Mouse (Mus musculus): ENCODE measurements around the gene Rtbdn. TPM values are rescaled to one million over a fixed set of nuclear protein-coding genes. Genes with fewer than 3 reads are reported as not detected.

Rtbdn gene
- total RNA-seq, 1 experiment: 0.13 TPM

- H3K4me1 ChIP-seq (ENCODE audit: control insufficient read depth in 2 of 2, insufficient read depth in 2 of 2, low read length in 2 of 2, poor library complexity in 1 of 2): peaks cover 2 to 19% of the 10 kb centered on the region in 2 experiments; a peak in 3 of 4 replicates
- in situ Hi-C loops (cut with MboI; ENCODE audit: low sequenced_read_pairs in 2 of 2, unreplicated experiment in 2 of 2): loop anchor here in 1 of 2 experiments (25.0 kb wide), 1 partner anchor 444 kb away; no protein-coding TSS in a partner anchor
- peaks cover 12% of the 10 kb centered on the region for H3K36me3 ChIP-seq (ENCODE audit: control insufficient read depth, insufficient read depth, low read length, poor library complexity, severe bottlenecking)
- H3K27ac ChIP-seq (ENCODE audit: insufficient read depth, low read depth, low read length, poor library complexity, severe bottlenecking): no peak overlapping the region
- H3K9me3 ChIP-seq (ENCODE audit: control insufficient read depth, insufficient read depth, low read depth, low read length): no peaks in the 10 kb centered on the region
- TF ChIP-seq HCFC1 (IDR thresholded peaks at IDR 0.05; ENCODE audit: borderline replicate concordance, insufficient read depth, low read length) (no peak), CHD2 (IDR thresholded peaks at IDR 0.05; ENCODE audit: low read depth, low read length) (no peak), MAFK (IDR thresholded peaks at IDR 0.05; ENCODE audit: insufficient read depth, low read depth, low read length) (no peak), ZC3H11A (IDR thresholded peaks at IDR 0.05; ENCODE audit: borderline replicate concordance, low read depth, low read length) (no peak), ZNF384 (IDR thresholded peaks at IDR 0.05; ENCODE audit: low read depth, low read length) (no peak)
- peak overlapping the region; percentile 6; the same call in 1 of the 2 replicates for H3K9ac ChIP-seq (ENCODE audit: insufficient read depth, low read depth, low read length, poor library complexity, severe bottlenecking)
- peak overlapping the region; percentile 77 to 96 for H3K4me3 ChIP-seq (ENCODE audit: insufficient read depth in 1 of 2, low read depth in 1 of 2, low read length in 2 of 2, poor library complexity in 1 of 2, severe bottlenecking in 1 of 2)
- DNase-seq (ENCODE audit: low read depth, low spot score): no peak
Observed at GRCm38 (mm10) chr8:84968650-84969049, 21.9 kb downstream of the Rtbdn start.

DNA sequence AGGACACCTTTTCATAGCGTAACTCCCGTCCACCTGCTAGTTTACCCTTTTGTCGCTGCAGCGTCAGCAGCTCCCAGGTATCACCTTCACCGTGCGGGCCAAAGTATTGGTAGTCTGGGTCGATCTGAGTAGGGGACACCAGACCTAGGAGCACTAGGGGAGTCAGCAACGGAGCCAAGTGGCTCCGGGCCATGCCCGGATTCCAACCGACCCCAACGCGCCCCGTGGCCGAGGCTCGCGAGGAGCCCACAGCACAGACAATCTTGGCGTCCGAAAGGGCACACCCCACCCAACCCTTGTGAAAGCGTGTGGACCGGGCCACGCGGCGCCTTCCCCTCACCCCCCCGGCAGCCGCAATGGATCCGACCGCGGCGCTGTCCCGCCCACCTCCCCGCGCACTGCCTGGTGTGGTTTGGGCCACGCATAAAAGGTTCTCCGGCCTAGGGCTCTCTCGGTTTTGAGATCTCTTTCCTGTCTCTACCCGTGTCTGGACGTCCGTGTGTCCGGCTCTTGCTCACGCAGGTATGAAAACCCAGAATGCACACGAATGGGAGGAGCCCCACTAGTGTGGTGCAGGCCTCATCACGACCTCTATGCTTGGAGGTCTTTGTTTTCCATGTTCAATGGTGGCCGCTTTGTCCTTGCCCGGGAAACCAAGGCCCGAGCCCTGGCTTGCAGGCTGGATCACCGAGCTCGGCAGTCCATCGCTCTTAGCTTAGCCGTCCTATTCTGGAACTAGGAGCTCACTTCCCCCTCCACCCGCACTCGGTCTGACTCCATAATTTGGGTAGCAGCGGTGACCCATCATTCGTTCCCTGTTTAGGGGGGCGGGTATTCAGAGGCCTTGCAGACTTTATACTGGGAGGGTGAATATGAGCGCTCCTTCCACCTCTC is 22.7 kb downstream of the Rtbdn start, which contains the start of the genes Gm49661, Prdx2 and Rnaseh2a:
Gene Gm49661, minus strand, starts transcription at position 193 of the 894 bp plus-strand sequence.
Gene Prdx2, plus strand, starts transcription at position 347 of the 894 bp plus-strand sequence.
Gene Rnaseh2a, minus strand, starts transcription at position 527 of the 894 bp plus-strand sequence.
- Histone ChIP-seq H3K9ac (ENCODE audit: insufficient read depth, low read depth, low read length, poor library complexity, severe bottlenecking) (peak within 1 kb of the TSS; percentile 90), H3K4me3 (ENCODE audit: insufficient read depth in 1 of 2, low read depth in 1 of 2, low read length in 2 of 2, poor library complexity in 1 of 2, severe bottlenecking in 1 of 2) (peak within 1 kb of the TSS; percentile 77 to 96), H3K27ac (ENCODE audit: insufficient read depth, low read depth, low read length, poor library complexity, severe bottlenecking) (peak within 1 kb of the TSS; percentile 68), H3K9me3 (ENCODE audit: control insufficient read depth, insufficient read depth, low read depth, low read length) (no peaks in the 10 kb centered on the region), H3K36me3 (ENCODE audit: control insufficient read depth, insufficient read depth, low read length, poor library complexity, severe bottlenecking) (peaks cover 15% of the 10 kb centered on the region), H3K4me1 (ENCODE audit: control insufficient read depth in 2 of 2, insufficient read depth in 2 of 2, low read length in 2 of 2, poor library complexity in 1 of 2) (peaks cover 2 to 19% of the 10 kb centered on the region in 2 experiments; a peak in 3 of 4 replicates)
- no peak for TF ChIP-seq ZNF384 (IDR thresholded peaks at IDR 0.05; ENCODE audit: low read depth, low read length)
- TF ChIP-seq MAFK (IDR thresholded peaks at IDR 0.05; ENCODE audit: insufficient read depth, low read depth, low read length): 0 out of 2 replicates have a peak, but pooled peaks have one; percentile 35
- peak; percentile 28; the same call in 1 of the 2 replicates for TF ChIP-seq HCFC1 (IDR thresholded peaks at IDR 0.05; ENCODE audit: borderline replicate concordance, insufficient read depth, low read length)
- in situ Hi-C loops (cut with MboI; ENCODE audit: low sequenced_read_pairs in 2 of 2, unreplicated experiment in 2 of 2): loop anchor here in 1 of 2 experiments (25.0 kb wide), 1 partner anchor 443 kb away; no protein-coding TSS in a partner anchor
- no peak for DNase-seq (ENCODE audit: low read depth, low spot score)

- TF ChIP-seq HCFC1 (IDR thresholded peaks at IDR 0.05; ENCODE audit: borderline replicate concordance, insufficient read depth, low read length) (no peak), MAFK (IDR thresholded peaks at IDR 0.05; ENCODE audit: insufficient read depth, low read depth, low read length) (no peak), CHD2 (IDR thresholded peaks at IDR 0.05; ENCODE audit: low read depth, low read length) (no peak), ZC3H11A (IDR thresholded peaks at IDR 0.05; ENCODE audit: borderline replicate concordance, low read depth, low read length) (no peak), ZNF384 (IDR thresholded peaks at IDR 0.05; ENCODE audit: low read depth, low read length) (no peak)
- in situ Hi-C loops (cut with MboI; ENCODE audit: low sequenced_read_pairs in 2 of 2, unreplicated experiment in 2 of 2): loop anchor here in 1 of 2 experiments (25.0 kb wide), 1 partner anchor 442 kb away; no protein-coding TSS in a partner anchor
- H3K4me1 ChIP-seq (ENCODE audit: control insufficient read depth in 2 of 2, insufficient read depth in 2 of 2, low read length in 2 of 2, poor library complexity in 1 of 2): peaks cover 4 to 16% of the 10 kb centered on the region in 2 experiments; a peak in 3 of 4 replicates
Observed at GRCm38 (mm10) chr8:84970135-84970790, 23.5 kb downstream of the Rtbdn start.

GRCm38 (mm10) chr8:84970913-84971312 is 24.1 kb downstream of the Rtbdn start:
- DNase-seq (ENCODE audit: low read depth, low spot score): no peak
- peaks cover 15% of the 10 kb centered on the region for H3K36me3 ChIP-seq (ENCODE audit: control insufficient read depth, insufficient read depth, low read length, poor library complexity, severe bottlenecking)
- no peak overlapping the region for H3K9ac ChIP-seq (ENCODE audit: insufficient read depth, low read depth, low read length, poor library complexity, severe bottlenecking)
- no peaks in the 10 kb centered on the region for H3K9me3 ChIP-seq (ENCODE audit: control insufficient read depth, insufficient read depth, low read depth, low read length)
- no peak overlapping the region for H3K27ac ChIP-seq (ENCODE audit: insufficient read depth, low read depth, low read length, poor library complexity, severe bottlenecking)
- no peak for TF ChIP-seq MAFK (IDR thresholded peaks at IDR 0.05; ENCODE audit: insufficient read depth, low read depth, low read length)
- no peak for TF ChIP-seq ZNF384 (IDR thresholded peaks at IDR 0.05; ENCODE audit: low read depth, low read length)
- no peak for TF ChIP-seq ZC3H11A (IDR thresholded peaks at IDR 0.05; ENCODE audit: borderline replicate concordance, low read depth, low read length)
- TF ChIP-seq HCFC1 (IDR thresholded peaks at IDR 0.05; ENCODE audit: borderline replicate concordance, insufficient read depth, low read length): no peak
- no peak for TF ChIP-seq CHD2 (IDR thresholded peaks at IDR 0.05; ENCODE audit: low read depth, low read length)
- in situ Hi-C loops (cut with MboI; ENCODE audit: low sequenced_read_pairs in 2 of 2, unreplicated experiment in 2 of 2): loop anchor here in 1 of 2 experiments (25.0 kb wide), 1 partner anchor 441 kb away; no protein-coding TSS in a partner anchor
- peak overlapping the region in 1 of 2 experiments; percentile 96; a peak in 1 of 4 replicates for H3K4me3 ChIP-seq (ENCODE audit: insufficient read depth in 1 of 2, low read depth in 1 of 2, low read length in 2 of 2, poor library complexity in 1 of 2, severe bottlenecking in 1 of 2)
- H3K4me1 ChIP-seq (ENCODE audit: control insufficient read depth in 2 of 2, insufficient read depth in 2 of 2, low read length in 2 of 2, poor library complexity in 1 of 2): peaks cover 4 to 16% of the 10 kb centered on the region in 2 experiments; a peak in 3 of 4 replicates

More at GRCm38 (mm10) chr8:84970135-84970790, 23.5 kb downstream of the Rtbdn start:
- no peaks in the 10 kb centered on the region for H3K9me3 ChIP-seq (ENCODE audit: control insufficient read depth, insufficient read depth, low read depth, low read length)
- H3K9ac ChIP-seq (ENCODE audit: insufficient read depth, low read depth, low read length, poor library complexity, severe bottlenecking): peak overlapping the region; percentile 90
- peaks cover 15% of the 10 kb centered on the region for H3K36me3 ChIP-seq (ENCODE audit: control insufficient read depth, insufficient read depth, low read length, poor library complexity, severe bottlenecking)
- H3K27ac ChIP-seq (ENCODE audit: insufficient read depth, low read depth, low read length, poor library complexity, severe bottlenecking): no peak overlapping the region
- DNase-seq (ENCODE audit: low read depth, low spot score): no peak
- peak overlapping the region; percentile 77 to 96 for H3K4me3 ChIP-seq (ENCODE audit: insufficient read depth in 1 of 2, low read depth in 1 of 2, low read length in 2 of 2, poor library complexity in 1 of 2, severe bottlenecking in 1 of 2)

Data from ES-E14 (cell line).